Mouse (Mus musculus) ES-E14 (cell line): Measurements from ENCODE around the gene Edrf1. TPM values are rescaled to one million over a fixed set of nuclear protein-coding genes. Genes with fewer than 3 reads are reported as not detected.
A peak's percentile ranks its signal among the peaks of the same experiment; 100 is the strongest.

Experiments used
- DNase-seq: peaks from one replicate; pipeline ENCODE4 v3.0.0-alpha.2; 2013; ENCODE audit warnings: low read depth, low spot score
- H3K27ac ChIP-seq: 2 replicates; pipeline ENCODE4 v1.5.1; 2012; ENCODE audit warnings: low read depth, mild to moderate bottlenecking, low read length, moderate library complexity, mixed read lengths; ENCODE audit not compliant: poor library complexity, insufficient read depth, severe bottlenecking
- H3K36me3 ChIP-seq: 2 replicates; pipeline ENCODE4 v1.6.1; 2012; ENCODE audit warnings: mild to moderate bottlenecking, low read length, moderate library complexity, mixed read lengths; ENCODE audit not compliant: control insufficient read depth, poor library complexity, insufficient read depth, severe bottlenecking
- H3K4me1 ChIP-seq, 2 experiments: fragments of 150-350 bp in 1 of 2; sonication (generic) in 1 of 2; 2 replicates each; pipeline ENCODE4 v1.6.1; 2012; ENCODE audit warnings: low read length in 2 of 2, mild to moderate bottlenecking in 1 of 2, mixed read lengths in 1 of 2; ENCODE audit not compliant: control insufficient read depth in 2 of 2, insufficient read depth in 2 of 2, poor library complexity in 1 of 2
- H3K4me3 ChIP-seq, 2 experiments: fragments of 150-350 bp in 1 of 2; sonication (generic) in 1 of 2; 2 replicates each; pipeline ENCODE4 v1.5.1; 2012; ENCODE audit warnings: low read length in 2 of 2, low read depth in 1 of 2, mild to moderate bottlenecking in 1 of 2, mixed read lengths in 1 of 2; ENCODE audit not compliant: insufficient read depth in 1 of 2, poor library complexity in 1 of 2, severe bottlenecking in 1 of 2
- H3K9ac ChIP-seq: 2 replicates; pipeline ENCODE4 v1.6.1; 2012; ENCODE audit warnings: low read depth, mild to moderate bottlenecking, low read length, mixed read lengths; ENCODE audit not compliant: poor library complexity, insufficient read depth, severe bottlenecking
- H3K9me3 ChIP-seq: fragments of 150-350 bp; sonication (generic); 2 replicates; pipeline ENCODE4 v1.6.1; 2012; ENCODE audit warnings: low read depth, mild to moderate bottlenecking, low read length; ENCODE audit not compliant: control insufficient read depth, insufficient read depth
- CHD2 ChIP-seq: IDR thresholded peaks from 2 replicates; pipeline ENCODE4 v1.6.1; 2014; ENCODE audit warnings: mild to moderate bottlenecking, low read depth, low read length, inconsistent platforms
- HCFC1 ChIP-seq: IDR thresholded peaks from 2 replicates; pipeline ENCODE4 v1.6.1; 2012; ENCODE audit warnings: low read length, inconsistent platforms, borderline replicate concordance; ENCODE audit not compliant: insufficient read depth
- MAFK ChIP-seq: IDR thresholded peaks from 2 replicates; pipeline ENCODE4 v1.6.1; 2014; ENCODE audit warnings: mild to moderate bottlenecking, low read depth, low read length, inconsistent platforms; ENCODE audit not compliant: insufficient read depth
- ZC3H11A ChIP-seq: IDR thresholded peaks from 2 replicates; pipeline ENCODE4 v1.6.1; 2012; ENCODE audit warnings: low read depth, mild to moderate bottlenecking, inconsistent platforms, low read length, borderline replicate concordance
- ZNF384 ChIP-seq: IDR thresholded peaks from 2 replicates; pipeline ENCODE4 v1.6.1; 2012; ENCODE audit warnings: low read depth, low read length, inconsistent platforms
- in situ Hi-C, 2 experiments: fragments of 600-800 bp; cut with MboI; formaldehyde crosslinking; loops; one replicate each; pipeline ENCODE4 v1.15.1; 2025; ENCODE audit warnings: low sequenced_read_pairs in 2 of 2, inconsistent platforms in 1 of 2; ENCODE audit not compliant: unreplicated experiment in 2 of 2
- total RNA-seq: library from RNA; depleted of rRNA; stranded (reverse); fragments of 300-350 nt; gene quantifications from 2 replicates; pipeline ENCODE4 v1.2.3, GENCODE M21; 2012

Gene Edrf1
- total RNA-seq, 1 experiment, result 35.7 TPM

- in situ Hi-C loops, result no loop called here
- no peak for DNase-seq
- Histone ChIP-seq H3K4me3 (no peak overlapping the region), H3K4me1 (no peaks in the 10 kb centered on the region; a peak in 1 of 4 replicates), H3K36me3 (no peaks in the 10 kb centered on the region), H3K9me3 (no peaks in the 10 kb centered on the region), H3K27ac (no peak overlapping the region), H3K9ac (no peak overlapping the region)
- no peak for TF ChIP-seq ZNF384
- TF ChIP-seq MAFK, result no peak
- TF ChIP-seq CHD2, result no peak
- TF ChIP-seq HCFC1, result no peak
- no peak for TF ChIP-seq ZC3H11A
Measured at GRCm38 (mm10) chr7:133698021-133698709, 60.8 kb downstream of the Edrf1 start.

- no peak for DNase-seq
- Histone ChIP-seq H3K36me3 (no peaks in the 10 kb centered on the region), H3K4me3 (no peak overlapping the region), H3K4me1 (peaks cover 0 to 2% of the 10 kb centered on the region in 2 experiments; a peak in 1 of 4 replicates), H3K27ac (no peak overlapping the region), H3K9me3 (no peaks in the 10 kb centered on the region), H3K9ac (no peak overlapping the region)
- in situ Hi-C loops, result no loop called here
- TF ChIP-seq HCFC1 (no peak), ZNF384 (no peak), MAFK (no peak), ZC3H11A (no peak), CHD2 (no peak)
Measured at GRCm38 (mm10) chr7:133699885-133700284, 62.5 kb downstream of the Edrf1 start.

GRCm38 (mm10) chr7:133701366-133701765 is 64.0 kb downstream of the Edrf1 start:
- H3K4me3 ChIP-seq, result no peak overlapping the region
- peaks cover 0 to 2% of the 10 kb centered on the region in 2 experiments; a peak in 1 of 4 replicates for H3K4me1 ChIP-seq
- no peaks in the 10 kb centered on the region for H3K9me3 ChIP-seq
- H3K9ac ChIP-seq, result no peak overlapping the region
- TF ChIP-seq HCFC1 (no peak), MAFK (no peak), CHD2 (no peak), ZNF384 (no peak), ZC3H11A (no peak)
- in situ Hi-C loops, result no loop called here
- no peak for DNase-seq
- H3K27ac ChIP-seq, result no peak overlapping the region
- no peaks in the 10 kb centered on the region for H3K36me3 ChIP-seq

GRCm38 (mm10) chr7:133702333-133702732 is 65.0 kb downstream of the Edrf1 start:
- no peaks in the 10 kb centered on the region for H3K9me3 ChIP-seq
- peaks cover 0 to 2% of the 10 kb centered on the region in 2 experiments; a peak in 1 of 4 replicates for H3K4me1 ChIP-seq
- TF ChIP-seq CHD2, result no peak
- no peak for TF ChIP-seq MAFK
- TF ChIP-seq HCFC1, result no peak
- TF ChIP-seq ZC3H11A, result no peak
- TF ChIP-seq ZNF384, result no peak
- DNase-seq, result no peak
- no peak overlapping the region; the same call in 1 of the 2 replicates for H3K9ac ChIP-seq
- no peaks in the 10 kb centered on the region for H3K36me3 ChIP-seq
- no peak overlapping the region for H3K4me3 ChIP-seq
- in situ Hi-C loops, result no loop called here
- no peak overlapping the region for H3K27ac ChIP-seq

GRCm38 (mm10) chr7:133703906-133704305 is 66.6 kb downstream of the Edrf1 start:
- Histone ChIP-seq H3K9me3 (no peaks in the 10 kb centered on the region), H3K4me1 (0 out of 4 replicates have a peak, but pooled peaks cover 1 to 2% of the 10 kb centered on the region in 2 experiments), H3K27ac (no peak overlapping the region), H3K4me3 (peak overlapping the region in 1 of 2 experiments; percentile 4; a peak in 1 of 4 replicates), H3K9ac (no peak overlapping the region), H3K36me3 (no peaks in the 10 kb centered on the region)
- DNase-seq, result peak; percentile 58
- in situ Hi-C loops, result no loop called here
- TF ChIP-seq CHD2 (no peak), HCFC1 (no peak), ZNF384 (no peak), ZC3H11A (no peak), MAFK (no peak)
